Mouse (Mus musculus): ENCODE data around the gene Kif1b. TPM values are rescaled to one million over a fixed set of nuclear protein-coding genes. Genes with fewer than 3 reads are reported as not detected.

Gene Kif1b
- total and polyA plus RNA-seq, 3 experiments = 41.6 to 186 (median 154) TPM

DNA sequence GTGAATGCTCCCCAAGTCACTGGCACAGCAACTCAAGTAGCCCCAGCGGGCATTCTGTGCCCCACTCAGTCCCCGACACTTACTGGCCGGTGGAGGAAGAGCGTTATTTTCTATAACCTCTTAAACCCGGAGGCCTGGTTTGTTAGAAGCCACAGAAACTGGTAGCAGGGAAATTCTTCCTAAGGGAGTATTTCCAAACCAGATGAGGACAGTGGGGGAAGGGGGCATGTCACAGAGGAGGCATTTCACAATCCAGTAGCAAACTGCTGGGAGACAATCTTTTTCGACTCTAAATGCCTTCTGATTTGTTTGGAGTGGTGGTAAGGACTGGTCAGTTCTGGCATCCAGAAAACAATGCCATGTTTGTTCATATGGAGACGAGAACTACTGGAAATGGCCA lies 128.3 kb downstream of the Kif1b start:
- DNase-seq = no peak
- intact Hi-C loops (cut with DNase I) = no loop called here
- Histone ChIP-seq H3K4me1 (ENCODE audit: control insufficient read depth, insufficient read depth, low read length) (no peaks in the 10 kb centered on the region), H3K9ac (ENCODE audit: low read depth, low read length) (no peak overlapping the region), H3K4me3 (no peak overlapping the region), H3K79me2 (replicated peaks; ENCODE audit: control insufficient read depth, insufficient read depth, low read length) (no peaks in the 10 kb centered on the region), H3K36me3 (ENCODE audit: control insufficient read depth, insufficient read depth, low read length) (no peaks in the 10 kb centered on the region), H3K27ac (no peak overlapping the region), H3K27me3 (ENCODE audit: control insufficient read depth, insufficient read depth, low read length) (no peaks in the 10 kb centered on the region)
- 76% methylated on average over 7 of the region's 7 CpGs for WGBS
- TF ChIP-seq POLR2A (IDR thresholded peaks at IDR 0.05; ENCODE audit: insufficient read depth, low read depth, low read length) (no peak), CTCF (IDR thresholded peaks at IDR 0.05) (no peak)

DNA sequence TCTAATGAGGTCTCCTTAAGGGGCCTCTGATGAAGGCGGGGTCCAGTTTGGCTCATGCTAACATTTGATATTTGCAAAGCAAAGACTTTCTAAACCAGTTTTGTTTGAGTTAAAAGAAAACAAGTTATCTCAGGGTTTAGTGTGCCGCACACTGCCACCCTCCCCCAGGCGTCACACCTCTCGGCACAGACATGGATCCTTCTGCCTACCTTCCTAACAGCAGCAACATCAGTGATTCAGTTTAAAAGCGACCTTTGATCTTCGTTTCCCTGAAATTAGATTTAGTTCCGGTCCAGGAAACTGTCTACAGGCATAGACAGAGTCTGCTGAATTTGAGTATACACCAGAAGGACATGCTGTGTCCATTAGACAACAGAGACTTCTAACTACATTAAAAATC lies 129.2 kb downstream of the Kif1b start:
- Histone ChIP-seq H3K36me3 (ENCODE audit: control insufficient read depth, insufficient read depth, low read length) (no peaks in the 10 kb centered on the region), H3K27me3 (ENCODE audit: control insufficient read depth, insufficient read depth, low read length) (no peaks in the 10 kb centered on the region), H3K9ac (ENCODE audit: low read depth, low read length) (no peak overlapping the region), H3K4me1 (ENCODE audit: control insufficient read depth, insufficient read depth, low read length) (no peaks in the 10 kb centered on the region), H3K27ac (no peak overlapping the region), H3K79me2 (replicated peaks; ENCODE audit: control insufficient read depth, insufficient read depth, low read length) (no peaks in the 10 kb centered on the region), H3K4me3 (no peak overlapping the region)
- intact Hi-C loops (cut with DNase I) = no loop called here
- TF ChIP-seq CTCF (IDR thresholded peaks at IDR 0.05) = no peak
- no peak for TF ChIP-seq EP300 (IDR thresholded peaks at IDR 0.05; ENCODE audit: insufficient read depth, low read depth, low read length)
- no peak for TF ChIP-seq POLR2A (IDR thresholded peaks at IDR 0.05; ENCODE audit: insufficient read depth, low read depth, low read length)
- DNase-seq = no peak
- WGBS = 84% methylated on average over 7 of the region's 7 CpGs

DNA sequence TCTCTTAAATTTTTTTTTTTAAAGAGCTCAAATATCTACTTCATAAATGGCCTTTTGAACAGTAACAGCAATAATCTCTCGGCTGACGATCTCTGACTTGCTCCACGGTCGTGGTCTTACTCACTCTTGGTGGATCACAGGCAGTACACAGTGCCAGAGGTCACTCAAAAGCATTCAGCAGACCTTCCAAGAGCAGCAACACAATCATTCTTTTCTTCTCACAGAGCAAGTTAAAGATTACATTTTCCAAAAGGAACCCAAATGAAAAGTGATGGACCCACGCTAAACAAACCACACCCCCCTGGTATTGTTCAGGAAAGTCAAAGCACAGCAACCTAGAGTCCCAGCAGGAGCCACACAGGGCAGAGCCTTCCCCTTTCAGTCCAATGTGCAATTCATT lies 130.4 kb downstream of the Kif1b start:
- peaks cover 3% of the 10 kb centered on the region for H3K4me1 ChIP-seq (ENCODE audit: control insufficient read depth, insufficient read depth, low read length)
- H3K79me2 ChIP-seq (replicated peaks; ENCODE audit: control insufficient read depth, insufficient read depth, low read length) = no peaks in the 10 kb centered on the region
- no peak overlapping the region for H3K4me3 ChIP-seq
- 64% methylated on average over 5 of the region's 5 CpGs for WGBS
- TF ChIP-seq CTCF (IDR thresholded peaks at IDR 0.05) = no peak
- no peak for TF ChIP-seq POLR2A (IDR thresholded peaks at IDR 0.05; ENCODE audit: insufficient read depth, low read depth, low read length)
- TF ChIP-seq EP300 (IDR thresholded peaks at IDR 0.05; ENCODE audit: insufficient read depth, low read depth, low read length) = no peak
- H3K36me3 ChIP-seq (ENCODE audit: control insufficient read depth, insufficient read depth, low read length) = no peaks in the 10 kb centered on the region
- no peak for DNase-seq
- no peak overlapping the region for H3K27ac ChIP-seq
- intact Hi-C loops (cut with DNase I) = no loop called here
- H3K27me3 ChIP-seq (ENCODE audit: control insufficient read depth, insufficient read depth, low read length) = no peaks in the 10 kb centered on the region
- H3K9ac ChIP-seq (ENCODE audit: low read depth, low read length) = no peak overlapping the region

GRCm38 (mm10) chr4:149176645-149177044 lies 130.8 kb downstream of the Kif1b start:
- no peaks in the 10 kb centered on the region for H3K79me2 ChIP-seq (replicated peaks; ENCODE audit: control insufficient read depth, insufficient read depth, low read length)
- no peaks in the 10 kb centered on the region for H3K27me3 ChIP-seq (ENCODE audit: control insufficient read depth, insufficient read depth, low read length)
- no peaks in the 10 kb centered on the region for H3K36me3 ChIP-seq (ENCODE audit: control insufficient read depth, insufficient read depth, low read length)
- intact Hi-C loops (cut with DNase I) = no loop called here
- peaks cover 3% of the 10 kb centered on the region for H3K4me1 ChIP-seq (ENCODE audit: control insufficient read depth, insufficient read depth, low read length)
- TF ChIP-seq POLR2A (IDR thresholded peaks at IDR 0.05; ENCODE audit: insufficient read depth, low read depth, low read length) (no peak), EP300 (IDR thresholded peaks at IDR 0.05; ENCODE audit: insufficient read depth, low read depth, low read length) (no peak), CTCF (IDR thresholded peaks at IDR 0.05) (no peak)
- no peak overlapping the region for H3K4me3 ChIP-seq
- DNase-seq = no peak
- no peak overlapping the region for H3K9ac ChIP-seq (ENCODE audit: low read depth, low read length)
- H3K27ac ChIP-seq = no peak overlapping the region
- WGBS = 77% methylated on average over 6 of the region's 6 CpGs

- H3K27me3 ChIP-seq (ENCODE audit: control insufficient read depth, insufficient read depth, low read length) = no peaks in the 10 kb centered on the region
- H3K79me2 ChIP-seq (replicated peaks; ENCODE audit: control insufficient read depth, insufficient read depth, low read length) = no peaks in the 10 kb centered on the region
- 62% methylated on average over 6 of the region's 6 CpGs for WGBS
- no peak overlapping the region for H3K9ac ChIP-seq (ENCODE audit: low read depth, low read length)
- no peak for DNase-seq
- H3K4me3 ChIP-seq = no peak overlapping the region
- peaks cover 7% of the 10 kb centered on the region for H3K4me1 ChIP-seq (ENCODE audit: control insufficient read depth, insufficient read depth, low read length)
- intact Hi-C loops (cut with DNase I) = no loop called here
- no peak overlapping the region for H3K27ac ChIP-seq
- H3K36me3 ChIP-seq (ENCODE audit: control insufficient read depth, insufficient read depth, low read length) = no peaks in the 10 kb centered on the region
- TF ChIP-seq EP300 (IDR thresholded peaks at IDR 0.05; ENCODE audit: insufficient read depth, low read depth, low read length) (no peak), CTCF (IDR thresholded peaks at IDR 0.05) (no peak), POLR2A (IDR thresholded peaks at IDR 0.05; ENCODE audit: insufficient read depth, low read depth, low read length) (no peak)
Observed at GRCm38 (mm10) chr4:149173661-149174060, 133.8 kb downstream of the Kif1b start.

DNA sequence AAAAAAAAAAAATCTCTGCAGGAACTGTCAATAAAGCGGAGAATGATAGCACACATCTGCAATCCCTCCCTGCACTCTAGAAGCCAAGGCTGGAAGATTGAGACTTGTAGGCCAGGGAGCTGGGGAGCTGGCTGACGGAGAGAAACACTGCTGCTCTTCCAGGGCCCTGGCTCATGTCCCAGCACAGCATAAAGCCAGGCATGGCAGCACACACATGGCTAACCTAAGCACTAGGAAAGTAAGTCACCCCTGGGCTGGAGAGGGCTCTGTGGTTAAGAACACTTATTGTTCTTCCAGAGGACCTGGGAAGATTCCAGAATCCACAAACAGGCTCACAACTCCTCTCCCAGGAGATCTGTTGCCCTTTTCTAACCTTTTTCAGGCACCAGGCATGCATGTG lies 134.8 kb downstream of the Kif1b start:
- H3K27me3 ChIP-seq (ENCODE audit: control insufficient read depth, insufficient read depth, low read length) = no peaks in the 10 kb centered on the region
- H3K27ac ChIP-seq = peak overlapping the region; percentile 52
- no peak for TF ChIP-seq EP300 (IDR thresholded peaks at IDR 0.05; ENCODE audit: insufficient read depth, low read depth, low read length)
- no peak for TF ChIP-seq CTCF (IDR thresholded peaks at IDR 0.05)
- TF ChIP-seq POLR2A (IDR thresholded peaks at IDR 0.05; ENCODE audit: insufficient read depth, low read depth, low read length) = no peak
- no peaks in the 10 kb centered on the region for H3K79me2 ChIP-seq (replicated peaks; ENCODE audit: control insufficient read depth, insufficient read depth, low read length)
- H3K4me3 ChIP-seq = no peak overlapping the region
- 50% methylated on average over 2 of the region's 2 CpGs for WGBS
- H3K4me1 ChIP-seq (ENCODE audit: control insufficient read depth, insufficient read depth, low read length) = peaks cover 7% of the 10 kb centered on the region
- no peak overlapping the region for H3K9ac ChIP-seq (ENCODE audit: low read depth, low read length)
- H3K36me3 ChIP-seq (ENCODE audit: control insufficient read depth, insufficient read depth, low read length) = no peaks in the 10 kb centered on the region
- DNase-seq = peak; percentile 71 to 78
- intact Hi-C loops (cut with DNase I) = no loop called here
